Mouse (Mus musculus) embryonic facial prominence, embryonic 14.5 days (tissue): ENCODE data around the gene AI467606. TPM values are rescaled to one million over a fixed set of nuclear protein-coding genes. Genes with fewer than 3 reads are reported as not detected.
"Not testable (repeated sequence)": the region's sequence is repeated elsewhere in the genome, so short reads cannot be mapped to it uniquely, and the experiment has no call there.

Experiments
- ATAC-seq: fragments of 200-750 bp; cut with Nextera tagmentation; 2 replicates; pipeline ENCODE4 v1.8.0; 2017; ENCODE audit warnings: low read depth, moderate number of reproducible peaks, moderate TSS enrichment
- DNase-seq: peaks from one replicate; pipeline ENCODE4 v3.0.0-alpha.2; 2015; ENCODE audit warnings: low spot score
- H3K27ac ChIP-seq: fragments of 300-500 bp; sonication (generic); replicated peaks from 2 replicates; pipeline ENCODE4 v1.5.1; 2014; ENCODE audit warnings: low read depth, mild to moderate bottlenecking, low read length, moderate library complexity
- H3K27me3 ChIP-seq: fragments of 300-500 bp; sonication (generic); replicated peaks from 2 replicates; pipeline ENCODE4 v1.6.1; 2014; ENCODE audit warnings: low read length; ENCODE audit not compliant: control insufficient read depth, insufficient read depth
- H3K36me3 ChIP-seq: fragments of 300-500 bp; sonication (generic); 2 replicates; pipeline ENCODE4 v1.6.1; 2014; ENCODE audit warnings: low read length, mixed read lengths; ENCODE audit not compliant: control insufficient read depth, insufficient read depth
- H3K4me1 ChIP-seq: fragments of 300-500 bp; sonication (generic); 2 replicates; pipeline ENCODE4 v1.6.1; 2014; ENCODE audit warnings: antibody characterized with exemption, low read length; ENCODE audit not compliant: control insufficient read depth, insufficient read depth
- H3K4me2 ChIP-seq: fragments of 300-500 bp; sonication (generic); 2 replicates; pipeline ENCODE4 v1.6.1; 2014; ENCODE audit warnings: low read depth, mild to moderate bottlenecking, low read length, moderate library complexity, mixed read lengths
- H3K4me3 ChIP-seq: fragments of 300-500 bp; sonication (generic); 2 replicates; pipeline ENCODE4 v1.5.1; 2014; ENCODE audit warnings: low read depth, mild to moderate bottlenecking, low read length
- H3K9ac ChIP-seq: fragments of 300-500 bp; sonication (generic); 2 replicates; pipeline ENCODE4 v1.6.1; 2014; ENCODE audit warnings: low read depth, mild to moderate bottlenecking, low read length, moderate library complexity, mixed read lengths
- H3K9me3 ChIP-seq: fragments of 300-500 bp; sonication (generic); 2 replicates; pipeline ENCODE4 v1.6.1; 2016; ENCODE audit warnings: low read length; ENCODE audit not compliant: control insufficient read depth
- WGBS: fragments of 180-500 bp; shearing (Covaris S2); extraction: QIAGEN DNeasy Blood & Tissue Kit; methylation state at CpG from one replicate; pipeline ENCODE4 v1.1.7; 2014; 5-methylcytosine and 5-hydroxymethylcytosine counted together
- polyA plus RNA-seq: library from polyadenylated mRNA; unstranded; fragments of >200 nt; fragmentation: Nextera tagmentation; extraction: Ambion mirVana; gene quantifications from 2 replicates; pipeline ENCODE4 v1.2.1, GENCODE M21; 2014

Gene AI467606
- polyA plus RNA-seq, 1 experiment from 2014 or later, result 4.5 TPM

DNA sequence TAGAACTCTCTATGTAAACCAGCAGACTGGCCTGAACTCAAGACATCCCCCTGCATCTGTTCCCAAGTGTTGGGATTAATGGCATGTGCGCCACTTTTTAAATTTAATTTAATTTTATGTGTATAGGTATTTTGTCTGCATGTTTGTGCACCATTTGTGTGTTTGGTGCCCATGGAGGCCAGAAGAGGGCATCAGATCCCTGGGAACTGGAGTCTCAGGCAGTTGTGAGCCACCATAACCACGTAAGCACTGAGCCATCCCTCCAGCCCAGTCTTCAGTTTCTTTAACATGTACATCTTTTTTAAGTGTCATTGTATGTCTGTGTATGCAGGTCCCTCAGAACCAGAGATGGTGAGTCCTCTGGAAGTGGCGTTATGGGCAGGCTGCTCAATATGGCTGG is 13.5 kb upstream of the AI467606 start:
- H3K36me3 ChIP-seq, result no peaks in the 10 kb centered on the region
- no peak overlapping the region for H3K4me3 ChIP-seq
- no peak overlapping the region for H3K9ac ChIP-seq
- no peaks in the 10 kb centered on the region for H3K27me3 ChIP-seq
- DNase-seq (no peak), ATAC-seq (no peak)
- H3K27ac ChIP-seq, result no peak overlapping the region
- no peaks in the 10 kb centered on the region for H3K9me3 ChIP-seq
- WGBS, result 74% methylated on average over 3 of the region's 3 CpGs
- no peak overlapping the region for H3K4me2 ChIP-seq
- H3K4me1 ChIP-seq, result no peaks in the 10 kb centered on the region

DNA sequence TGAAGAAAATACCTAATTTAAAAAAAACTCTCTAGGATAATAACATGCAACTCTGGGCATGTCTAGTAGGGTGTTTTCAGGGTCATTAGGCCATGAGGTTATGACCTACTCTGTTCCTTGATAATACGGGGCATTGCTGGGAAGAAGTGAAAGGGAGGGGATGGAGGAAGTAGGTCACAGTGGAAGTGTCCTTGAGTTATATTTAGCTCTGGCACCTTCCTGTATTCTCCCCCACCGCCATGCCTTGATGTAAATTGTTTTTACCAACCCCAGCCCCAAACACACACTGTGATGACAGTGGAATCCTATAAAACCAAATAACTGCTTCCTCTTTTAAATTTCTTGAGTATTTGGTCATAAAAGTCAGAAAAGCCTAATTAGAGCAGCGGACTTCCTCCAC is 11.1 kb upstream of the AI467606 start:
- Histone ChIP-seq H3K36me3 (no peaks in the 10 kb centered on the region), H3K4me1 (no peaks in the 10 kb centered on the region), H3K9ac (no peak overlapping the region), H3K27me3 (no peaks in the 10 kb centered on the region), H3K27ac (no peak overlapping the region), H3K4me3 (no peak overlapping the region), H3K9me3 (no peaks in the 10 kb centered on the region), H3K4me2 (no peak overlapping the region)
- 58% methylated on average over 3 of the region's 3 CpGs for WGBS
- ATAC-seq (no peak), DNase-seq (no peak)

DNA sequence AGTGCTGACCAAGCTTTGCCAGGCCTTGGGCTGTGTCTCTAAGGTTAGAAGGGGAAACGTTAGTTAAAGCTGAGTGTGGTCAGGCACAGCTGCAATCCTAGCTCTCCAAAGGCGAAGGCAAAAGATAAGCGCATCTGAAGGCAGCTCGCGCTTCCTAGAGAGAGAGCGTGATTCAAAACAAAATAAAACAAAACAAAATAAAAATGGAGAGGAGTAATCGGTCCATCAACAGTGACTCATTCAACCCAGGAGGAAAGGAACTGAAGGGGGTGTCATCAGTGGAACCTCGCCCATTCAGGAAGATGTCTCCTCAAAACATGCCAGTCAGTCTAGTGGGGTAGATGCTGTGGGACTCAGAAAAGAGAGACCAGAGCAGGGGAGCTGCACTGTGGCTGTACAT is 8.9 kb upstream of the AI467606 start:
- Histone ChIP-seq H3K27me3 (no peaks in the 10 kb centered on the region), H3K9me3 (no peaks in the 10 kb centered on the region), H3K4me2 (no peak overlapping the region), H3K9ac (no peak overlapping the region), H3K36me3 (no peaks in the 10 kb centered on the region), H3K4me1 (no peaks in the 10 kb centered on the region), H3K27ac (no peak overlapping the region), H3K4me3 (no peak overlapping the region)
- no peak for ATAC-seq
- DNase-seq, result no peak
- WGBS, result 78% methylated on average over 8 of the region's 8 CpGs

DNA sequence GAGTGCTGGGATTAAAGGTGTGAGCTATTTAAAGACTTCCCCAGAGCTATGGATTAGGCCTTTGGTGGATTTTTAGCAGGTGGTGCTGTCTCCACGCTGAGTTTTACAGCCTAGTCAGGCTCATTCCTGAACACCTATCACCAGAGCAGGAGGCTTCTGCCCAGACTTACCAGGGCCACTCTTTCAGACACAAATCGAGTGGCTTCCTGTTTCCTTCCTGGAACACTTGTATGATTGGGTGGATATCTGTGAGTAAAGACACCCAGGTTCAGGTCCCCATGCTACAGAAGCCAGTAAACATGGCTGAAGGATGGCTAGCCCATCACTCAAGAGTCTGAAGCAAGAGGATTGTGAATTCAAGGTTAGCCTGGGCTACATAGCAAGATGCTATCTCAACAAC is 8.2 kb upstream of the AI467606 start:
- H3K36me3 ChIP-seq, result no peaks in the 10 kb centered on the region
- ATAC-seq (no peak), DNase-seq (no peak)
- H3K4me2 ChIP-seq, result no peak overlapping the region
- no peaks in the 10 kb centered on the region for H3K27me3 ChIP-seq
- no peak overlapping the region for H3K9ac ChIP-seq
- H3K4me1 ChIP-seq, result no peaks in the 10 kb centered on the region
- H3K27ac ChIP-seq, result no peak overlapping the region
- H3K9me3 ChIP-seq, result no peaks in the 10 kb centered on the region
- 68% methylated on average over 2 of the region's 2 CpGs for WGBS
- no peak overlapping the region for H3K4me3 ChIP-seq

DNA sequence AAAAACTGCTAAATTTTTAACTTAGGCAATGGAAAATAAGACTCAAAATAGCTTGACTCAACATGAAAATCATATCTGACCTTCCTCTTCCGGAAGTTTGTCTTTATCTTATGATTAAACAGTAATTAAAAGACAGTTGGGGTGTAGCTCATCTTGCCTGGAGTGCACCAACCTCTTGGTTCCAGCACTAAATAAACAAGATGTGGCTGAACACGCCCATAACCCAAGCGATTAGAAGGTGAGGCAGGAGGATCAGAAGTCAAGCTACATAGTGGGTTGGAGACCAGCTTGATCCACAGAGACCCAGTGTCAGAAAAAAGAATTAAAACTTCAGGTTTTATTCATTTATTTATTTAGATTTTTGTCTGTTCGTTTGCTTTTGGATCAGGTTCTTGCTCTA is 7.5 kb upstream of the AI467606 start:
- 0 out of 2 replicates have a peak, but pooled peaks cover under 1% of the 10 kb centered on the region for H3K4me1 ChIP-seq
- no peak for ATAC-seq

DNA sequence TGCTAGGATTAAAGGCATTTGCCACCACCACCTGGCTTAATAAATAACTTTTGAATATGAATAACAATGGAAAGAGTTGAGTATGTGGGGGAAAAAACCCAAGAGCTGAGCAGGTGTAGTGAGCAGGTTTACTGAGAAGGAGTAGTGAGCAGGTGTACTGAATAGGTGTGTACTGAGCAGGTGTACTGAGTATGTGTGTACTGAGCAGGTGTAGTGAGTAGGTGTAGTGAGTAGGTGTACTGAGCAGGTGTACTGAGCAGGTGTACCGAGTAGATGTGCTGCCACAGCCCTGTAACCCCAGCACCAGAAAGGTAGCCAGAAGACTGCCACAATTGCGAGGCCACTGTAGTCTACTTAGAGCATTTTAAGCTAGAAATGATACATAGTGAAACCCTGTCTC is 6.4 kb upstream of the AI467606 start:
- H3K4me3 ChIP-seq, result no peak overlapping the region
- 70% methylated on average over 2 of the region's 2 CpGs for WGBS
- no peak for DNase-seq
- ATAC-seq, result no peak
- H3K9ac ChIP-seq, result no peak overlapping the region
- no peaks in the 10 kb centered on the region for H3K9me3 ChIP-seq
- H3K27ac ChIP-seq, result no peak overlapping the region
- H3K36me3 ChIP-seq, result no peaks in the 10 kb centered on the region
- no peak overlapping the region for H3K4me2 ChIP-seq
- H3K27me3 ChIP-seq, result peaks cover 4% of the 10 kb centered on the region; the same call in 1 of the 2 replicates
- H3K4me1 ChIP-seq, result 0 out of 2 replicates have a peak, but pooled peaks cover 3% of the 10 kb centered on the region

More for the DNA sequence above, 7.5 kb upstream of the AI467606 start:
- no peak overlapping the region for H3K4me2 ChIP-seq
- H3K27me3 ChIP-seq, result no peaks in the 10 kb centered on the region
- WGBS, result 86% methylated on average over 4 of the region's 4 CpGs
- no peak overlapping the region for H3K4me3 ChIP-seq
- H3K9me3 ChIP-seq, result no peaks in the 10 kb centered on the region
- no peak overlapping the region for H3K27ac ChIP-seq
- no peak overlapping the region for H3K9ac ChIP-seq
- DNase-seq, result no peak
- H3K36me3 ChIP-seq, result no peaks in the 10 kb centered on the region

DNA sequence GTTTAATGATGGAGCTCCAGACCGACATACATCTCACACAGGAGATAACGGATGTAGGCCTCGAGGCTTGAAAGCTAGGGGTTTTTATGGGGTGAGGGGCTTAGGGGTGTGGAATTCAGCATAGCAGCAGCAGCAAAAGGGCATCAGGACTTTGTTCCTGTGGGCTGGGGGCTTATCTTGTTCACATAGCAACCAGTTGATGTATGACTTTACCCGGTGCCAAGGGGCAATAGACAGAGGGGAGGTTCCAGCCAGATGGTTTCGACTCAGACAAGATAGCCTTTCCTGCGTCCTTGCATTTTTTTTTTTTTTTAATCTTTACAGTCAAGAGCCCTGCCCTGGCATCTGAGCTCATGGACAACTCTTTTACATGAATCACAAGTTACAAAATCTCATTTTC is 5.4 kb upstream of the AI467606 start:
- H3K4me1 ChIP-seq, H3K9me3 ChIP-seq, H3K27ac ChIP-seq, H3K36me3 ChIP-seq, H3K27me3 ChIP-seq, H3K4me3 ChIP-seq, H3K9ac ChIP-seq, DNase-seq, H3K4me2 ChIP-seq, ATAC-seq: not testable (repeated sequence)
- 78% methylated on average over 6 of the region's 6 CpGs for WGBS

DNA sequence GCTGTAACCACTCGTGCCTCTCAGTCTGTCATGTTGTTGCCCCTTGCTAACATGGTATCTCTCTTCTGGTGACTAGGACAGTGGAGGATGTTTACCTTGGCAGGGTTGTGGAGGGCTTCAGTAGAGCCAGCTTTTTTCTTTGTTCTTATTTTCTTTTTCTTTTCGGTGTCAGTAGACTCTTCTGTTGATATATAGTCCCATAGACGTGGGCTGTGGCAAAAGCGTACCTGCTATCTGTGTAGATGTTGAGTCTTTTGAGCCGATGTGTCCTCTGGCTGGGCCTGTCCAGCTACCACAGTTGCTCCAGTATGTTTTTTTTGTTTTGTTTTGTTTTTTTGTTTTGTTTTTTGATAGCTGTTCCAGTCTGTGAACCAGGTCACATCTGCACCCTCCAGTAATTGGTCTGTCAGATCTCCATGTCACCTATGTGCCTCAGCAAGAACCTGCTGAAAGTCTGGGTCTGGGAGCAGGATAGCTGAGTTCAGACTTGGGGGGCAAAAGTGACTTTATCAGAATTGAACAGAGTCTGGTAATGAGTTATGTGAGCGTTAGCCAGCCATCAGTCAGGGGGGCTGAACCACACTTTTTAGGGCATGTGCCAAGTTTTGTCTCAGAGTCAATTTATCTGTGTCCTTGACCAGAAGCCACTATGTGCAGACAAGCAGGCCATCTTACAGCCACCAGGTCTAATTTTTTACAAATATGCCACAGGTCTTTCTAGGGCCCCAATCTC is 3.7 kb upstream of the AI467606 start, which contains the start of gene Zg16:
TSS of gene Zg16 (minus strand) at position 51 of the 733 bp plus-strand sequence.
- H3K4me1 ChIP-seq, H3K27me3 ChIP-seq, H3K9me3 ChIP-seq, H3K9ac ChIP-seq, ATAC-seq, H3K4me3 ChIP-seq, H3K36me3 ChIP-seq, DNase-seq, H3K4me2 ChIP-seq, H3K27ac ChIP-seq: not testable (repeated sequence)
- WGBS, result 76% methylated on average over 6 of the region's 6 CpGs

DNA sequence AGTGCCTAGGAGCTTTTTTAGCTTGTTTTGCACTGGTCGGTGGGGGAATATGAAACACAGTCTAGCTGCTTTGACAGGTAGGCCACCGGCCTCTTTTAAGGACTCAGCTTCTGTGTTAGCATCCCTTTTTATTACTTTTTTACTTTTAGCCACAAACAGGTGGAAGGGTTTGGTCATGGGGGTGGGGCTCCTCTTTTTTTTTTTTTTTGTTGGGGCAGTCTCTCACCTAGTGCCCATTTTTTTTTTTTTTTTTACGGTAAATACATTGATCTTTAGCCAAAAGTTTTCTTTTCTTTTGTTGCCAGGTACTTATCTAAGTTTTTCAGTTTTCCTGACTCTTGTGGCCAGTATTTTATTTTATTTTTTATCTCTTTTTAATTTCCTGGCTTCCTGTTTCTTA is 3.1 kb upstream of the AI467606 start:
- Histone ChIP-seq H3K9ac (no peak overlapping the region), H3K4me3 (no peak overlapping the region), H3K36me3 (no peaks in the 10 kb centered on the region), H3K4me1 (0 out of 2 replicates have a peak, but pooled peaks cover 3% of the 10 kb centered on the region), H3K9me3 (no peaks in the 10 kb centered on the region), H3K4me2 (no peak overlapping the region), H3K27ac (no peak overlapping the region), H3K27me3 (peaks cover 4% of the 10 kb centered on the region; the same call in 1 of the 2 replicates)
- ATAC-seq (no peak), DNase-seq (no peak)
- WGBS, result 87% methylated on average over 3 of the region's 3 CpGs
